Mouse (Mus musculus): ENCODE data around the gene Boc.
A peak's percentile ranks its signal among the peaks of the same experiment; 100 is the strongest.

The Boc gene

GRCm38 (mm10) chr16:44558471-44559329 is at the start of gene Boc:
TSS of gene Boc (minus strand) at chr16:44558897.
- peak; percentile 65 to 67 for DNase-seq (ENCODE audit: low spot score in 2 of 2)

GRCm38 (mm10) chr16:44606643-44607042 is 47.9 kb upstream of the Boc start:
- DNase-seq (ENCODE audit: low spot score in 2 of 2): no peak

GRCm38 (mm10) chr16:44604021-44604616 is 45.4 kb upstream of the Boc start:
- DNase-seq (ENCODE audit: low spot score in 2 of 2): no peak

- no peak for DNase-seq (ENCODE audit: low spot score in 2 of 2)
Measured at GRCm38 (mm10) chr16:44601999-44602794, 43.5 kb upstream of the Boc start.

- no peak for DNase-seq (ENCODE audit: low spot score in 2 of 2)
Measured at GRCm38 (mm10) chr16:44601182-44601581, 42.5 kb upstream of the Boc start.

GRCm38 (mm10) chr16:44597106-44597806 is 38.6 kb upstream of the Boc start:
- no peak for DNase-seq (ENCODE audit: low spot score in 2 of 2)

GRCm38 (mm10) chr16:44589506-44589905 is 30.8 kb upstream of the Boc start:
- no peak for DNase-seq (ENCODE audit: low spot score in 2 of 2)

- DNase-seq (ENCODE audit: low spot score in 2 of 2): no peak
Measured at GRCm38 (mm10) chr16:44579421-44580024, 20.8 kb upstream of the Boc start.

- DNase-seq (ENCODE audit: low spot score in 2 of 2): no peak
Measured at GRCm38 (mm10) chr16:44578551-44578950, 19.9 kb upstream of the Boc start.

GRCm38 (mm10) chr16:44568056-44568455 is 9.4 kb upstream of the Boc start:
- no peak for DNase-seq (ENCODE audit: low spot score in 2 of 2)

- no peak for DNase-seq (ENCODE audit: low spot score in 2 of 2)
Measured at GRCm38 (mm10) chr16:44565328-44566210, 6.9 kb upstream of the Boc start.

- DNase-seq (ENCODE audit: low spot score in 2 of 2): no peak
Measured at GRCm38 (mm10) chr16:44564359-44564758, 5.7 kb upstream of the Boc start.

- DNase-seq (ENCODE audit: low spot score in 2 of 2): no peak
Measured at GRCm38 (mm10) chr16:44562061-44562460, 3.4 kb upstream of the Boc start.

- DNase-seq (ENCODE audit: low spot score in 2 of 2): no peak
Measured at GRCm38 (mm10) chr16:44560214-44560613, 1.5 kb upstream of the Boc start.

- no peak for DNase-seq (ENCODE audit: low spot score in 2 of 2)
Measured at GRCm38 (mm10) chr16:44559330-44559695, 616 bp upstream of the Boc start.

- peak; percentile 64 to 73 for DNase-seq (ENCODE audit: low spot score in 2 of 2)
Measured at GRCm38 (mm10) chr16:44557661-44558470, 831 bp downstream of the Boc start.

- no peak for DNase-seq (ENCODE audit: low spot score in 2 of 2)
Measured at GRCm38 (mm10) chr16:44557084-44557483, 1.6 kb downstream of the Boc start.

GRCm38 (mm10) chr16:44555791-44556709 is 2.6 kb downstream of the Boc start:
- no peak for DNase-seq (ENCODE audit: low spot score in 2 of 2)
